Mouse (Mus musculus) adrenal gland, adult (tissue): ENCODE data around the gene Pkdcc.

ENCODE experiments used
- DNase-seq, 2 experiments: peaks; one replicate each; pipeline ENCODE4 v3.0.0; 2022 to 2023; ENCODE audit warnings: low spot score in 1 of 2; ENCODE audit not compliant: inconsistent age in 2 of 2

Pkdcc gene

GRCm38 (mm10) chr17:83211196-83211595 lies 3.9 kb upstream of the Pkdcc start:
- peak in 1 of 2 experiments; percentile 32 for DNase-seq

GRCm38 (mm10) chr17:83212422-83212821 lies 2.7 kb upstream of the Pkdcc start:
- peak in 1 of 2 experiments; percentile 31 for DNase-seq

GRCm38 (mm10) chr17:83213228-83213915 lies 1.7 kb upstream of the Pkdcc start:
- peak; percentile 30 to 54 for DNase-seq

GRCm38 (mm10) chr17:83214161-83214592 lies 915 bp upstream of the Pkdcc start:
- DNase-seq: peak; percentile 76 to 89

- DNase-seq: peak; percentile 56 to 83
These were observed 595 bp downstream of the Pkdcc start for GRCm38 (mm10) chr17:83215529-83216244.

GRCm38 (mm10) chr17:83216251-83216919 lies 1.3 kb downstream of the Pkdcc start:
- peak in 1 of 2 experiments; percentile 69 for DNase-seq

- DNase-seq: peak in 1 of 2 experiments; percentile 70
These were observed 3.1 kb downstream of the Pkdcc start for GRCm38 (mm10) chr17:83218189-83218588.

- peak in 1 of 2 experiments; percentile 65 for DNase-seq
These were observed 3.6 kb downstream of the Pkdcc start for GRCm38 (mm10) chr17:83218722-83219121.

GRCm38 (mm10) chr17:83219351-83220287 lies 4.5 kb downstream of the Pkdcc start:
- peak; percentile 37 to 76 for DNase-seq

- DNase-seq: peak; percentile 28 to 74
These were observed 6.0 kb downstream of the Pkdcc start for GRCm38 (mm10) chr17:83220954-83221538.

- DNase-seq: peak; percentile 35 to 88
These were observed 6.8 kb downstream of the Pkdcc start for GRCm38 (mm10) chr17:83221611-83222500.

GRCm38 (mm10) chr17:83222705-83223104 lies 7.6 kb downstream of the Pkdcc start:
- DNase-seq: peak; percentile 57 to 83

- DNase-seq: peak in 1 of 2 experiments; percentile 65
These were observed 9.4 kb downstream of the Pkdcc start for GRCm38 (mm10) chr17:83224451-83224971.

- peak in 1 of 2 experiments; percentile 46 for DNase-seq
These were observed 11.4 kb downstream of the Pkdcc start for GRCm38 (mm10) chr17:83226395-83226986.

- no peak for DNase-seq
These were observed 16.3 kb downstream of the Pkdcc start for GRCm38 (mm10) chr17:83231357-83231756.

GRCm38 (mm10) chr17:83235227-83235626 lies 20.1 kb downstream of the Pkdcc start:
- DNase-seq: no peak

- DNase-seq: no peak
These were observed 21.1 kb downstream of the Pkdcc start for GRCm38 (mm10) chr17:83236202-83236601.
